ENCODE assay signal across 11 mouse cellular contexts in the genomic region with DNA sequence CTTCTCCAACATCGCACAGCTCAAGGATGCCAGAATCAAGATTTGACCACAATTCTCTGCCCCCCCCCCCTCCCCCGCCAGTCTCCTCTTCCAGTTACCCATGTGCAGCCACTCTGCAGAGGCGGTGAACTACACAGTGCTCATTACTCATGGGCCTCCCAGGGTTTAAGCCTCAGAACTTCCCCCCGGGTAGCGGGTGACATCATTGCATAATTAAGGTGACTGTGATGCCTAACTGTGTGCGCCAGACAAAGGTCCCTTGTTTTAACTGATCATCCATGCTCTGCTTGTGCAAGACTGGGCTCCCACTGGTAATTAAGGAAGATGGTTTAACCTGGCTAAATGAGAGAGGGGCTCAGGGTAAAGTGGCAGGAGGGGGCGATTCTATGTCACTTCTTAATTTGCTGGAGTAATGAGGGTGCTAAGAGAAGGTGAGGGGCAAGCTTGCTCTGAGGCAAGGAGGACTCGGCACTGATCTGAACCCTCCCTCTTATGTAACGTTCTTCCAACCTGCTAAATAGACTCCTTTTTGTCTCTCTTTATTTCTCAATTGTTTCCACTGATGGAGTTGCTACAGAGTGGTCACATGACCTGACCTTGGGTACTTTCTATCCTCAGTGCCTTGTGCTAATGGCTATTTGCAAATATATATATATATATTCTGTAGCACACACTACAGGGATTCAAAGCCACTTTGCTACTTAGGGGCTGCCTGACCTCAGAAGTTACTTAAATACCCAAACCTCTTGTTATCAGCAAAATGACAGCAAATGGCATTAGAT.
DNase-seq lines count a peak whose midpoint lies in the region; ATAC-seq lines count a peak whose summit lies in the region.
"Had no signal": no experiment of that assay in that cellular context is flagged by ENCODE, and none has a peak within 500 bp of the region (broad histone marks: within the 10 kb centered on the region; RNA-seq: fewer than 3 reads in every experiment).

No protein-coding gene starts in this region.

- H3K27me3 ChIP-seq in forebrain, embryonic 12.5 days: 0 out of 2 replicates have a peak, but pooled peaks cover 3% of the 10 kb centered on the region
- no peaks in the 10 kb centered on the region for H3K27me3 ChIP-seq in limb, embryonic 10.5 days (ENCODE audit: low read depth, poor library complexity, severe bottlenecking)
- H3K27me3 ChIP-seq: embryonic facial prominence, embryonic 13.5 days; heart, embryonic 15.5 days had no signal

- 19% methylated on average over 9 of the region's 9 CpGs for WGBS in forebrain, embryonic 12.5 days
- WGBS in limb, embryonic 10.5 days: 72% methylated on average over 9 of the region's 9 CpGs

- H3K36me3 ChIP-seq in forebrain, embryonic 12.5 days (replicated peaks): no peaks in the 10 kb centered on the region
- no peaks in the 10 kb centered on the region for H3K36me3 ChIP-seq in limb, embryonic 10.5 days
- H3K36me3 ChIP-seq: embryonic facial prominence, embryonic 13.5 days; heart, embryonic 15.5 days had no signal

- H3K4me1 ChIP-seq in forebrain, embryonic 12.5 days: peaks cover 50% of the 10 kb centered on the region
- peaks cover 69% of the 10 kb centered on the region for H3K4me1 ChIP-seq in limb, embryonic 10.5 days

- no peak overlapping the region for H3K9ac ChIP-seq in forebrain, embryonic 12.5 days
- H3K9ac ChIP-seq: embryonic facial prominence, embryonic 13.5 days; heart, embryonic 15.5 days had no signal

- H3K9me3 ChIP-seq in forebrain, embryonic 12.5 days: no peaks in the 10 kb centered on the region
- H3K9me3 ChIP-seq in limb, embryonic 10.5 days (replicated peaks): no peaks in the 10 kb centered on the region
- H3K9me3 ChIP-seq: embryonic facial prominence, embryonic 13.5 days; heart, embryonic 15.5 days had no signal

- ATAC-seq in forebrain, embryonic 12.5 days (ENCODE audit: low FRiP score): peak; percentile 94
- no peak for ATAC-seq in activated CD4-positive, CD25-positive, alpha-beta regulatory T cell, adult 4 months

- H3K4me2 ChIP-seq in forebrain, embryonic 12.5 days: no peak overlapping the region
- H3K4me2 ChIP-seq: embryonic facial prominence, embryonic 13.5 days; heart, embryonic 15.5 days had no signal

- peak; percentile 47 for DNase-seq in embryo, embryonic 10.5 days (ENCODE audit: low spot score)
- DNase-seq in embryo, embryonic 10 days (ENCODE audit: low spot score): no peak
- DNase-seq in 3T3-L1 (ENCODE audit: low read depth, low spot score): peak; percentile 82
- no peak for DNase-seq in limb, embryonic 10.5 days (ENCODE audit: low spot score)
- no peak for DNase-seq in thymus, postnatal 25 days
- DNase-seq in urinary bladder, postnatal 36 days (ENCODE audit: low spot score in 2 of 2): no peak
- DNase-seq: right cerebral cortex, postnatal 25 days had no signal

- H3K4me3 ChIP-seq in forebrain, embryonic 12.5 days (replicated peaks): no peak overlapping the region
- H3K4me3 ChIP-seq in limb, embryonic 10.5 days: no peak overlapping the region
- H3K4me3 ChIP-seq: embryonic facial prominence, embryonic 13.5 days; heart, embryonic 15.5 days had no signal

- peak overlapping the region; percentile 70 for H3K27ac ChIP-seq in forebrain, embryonic 12.5 days
- H3K27ac ChIP-seq in limb, embryonic 10.5 days: peak overlapping the region; percentile 50; the same call in 1 of the 2 replicates
- H3K27ac ChIP-seq: embryonic facial prominence, embryonic 13.5 days; heart, embryonic 15.5 days had no signal

Comparison
In these comparisons a context has a peak if more than half of its experiments do, and no peak if none do; other contexts are left out.
1. DNase-seq: peak in embryo, embryonic 10.5 days (single experiment) and 3T3-L1 (single experiment); none in embryo, embryonic 10 days (single experiment), limb, embryonic 10.5 days (single experiment), thymus, postnatal 25 days (single experiment) and urinary bladder, postnatal 36 days (0 of 2).